Mouse (Mus musculus): ENCODE results near the gene Serpina3f. TPM values are rescaled to one million over a fixed set of nuclear protein-coding genes. Genes with fewer than 3 reads are reported as not detected.

The Serpina3f gene
- total and polyA plus RNA-seq, 3 experiments = not detected

DNA sequence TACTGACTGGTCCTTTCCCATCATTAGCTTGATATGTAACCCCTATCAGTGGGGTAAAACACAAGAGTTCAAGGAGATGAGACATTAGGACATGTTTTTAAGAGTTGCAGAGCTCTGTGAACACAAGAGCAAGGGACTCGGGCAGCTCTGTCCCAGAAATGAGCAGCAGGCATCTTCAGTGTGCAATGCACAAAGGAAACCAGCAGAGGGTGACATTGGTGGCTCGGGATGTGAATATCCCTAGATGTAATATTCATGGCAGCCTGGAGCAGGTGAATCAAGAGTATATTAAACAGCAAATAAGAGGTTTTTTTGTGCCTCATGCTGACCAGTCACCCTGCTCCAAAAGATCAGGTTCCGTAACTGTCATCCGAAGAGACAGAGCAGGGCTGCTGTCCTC lies 5.2 kb upstream of the Serpina3f start:
- DNase-seq (ENCODE audit: low read depth, low spot score) = no peak
- H3K9ac ChIP-seq (ENCODE audit: control insufficient read depth, low read depth, low read length, poor library complexity, severe bottlenecking) = no peak overlapping the region
- no peaks in the 10 kb centered on the region for H3K36me3 ChIP-seq (ENCODE audit: control insufficient read depth in 1 of 2, insufficient read depth in 2 of 2, low read length in 2 of 2)
- no peak overlapping the region for H3K27ac ChIP-seq (ENCODE audit: control insufficient read depth, low read depth, low read length)
- H3K79me2 ChIP-seq (ENCODE audit: control insufficient read depth, insufficient read depth, low read length, poor library complexity) = no peaks in the 10 kb centered on the region
- TF ChIP-seq ZKSCAN1 (IDR thresholded peaks at IDR 0.05; ENCODE audit: low read depth, low read length) (no peak), CTCF (IDR thresholded peaks at IDR 0.05 in 2 of 3, conservative IDR thresholded peaks at IDR 0.05 in 1 of 3; ENCODE audit: control insufficient read depth in 1 of 3, insufficient read depth in 1 of 3, low read depth in 2 of 3, low read length in 3 of 3, poor library complexity in 1 of 3, severe bottlenecking in 1 of 3) (peak in 1 of 3 experiments; percentile 8; a peak in 1 of 6 replicates)
- no peak overlapping the region for H3K4me3 ChIP-seq (ENCODE audit: control insufficient read depth in 1 of 2, insufficient read depth in 1 of 2, low read depth in 2 of 2, low read length in 2 of 2)
- H3K4me1 ChIP-seq (ENCODE audit: control insufficient read depth in 1 of 2, insufficient read depth in 2 of 2, low read length in 2 of 2) = no peaks in the 10 kb centered on the region
- H3K27me3 ChIP-seq (ENCODE audit: control insufficient read depth in 1 of 2, insufficient read depth in 2 of 2, low read length in 2 of 2) = no peaks in the 10 kb centered on the region
- no peaks in the 10 kb centered on the region; the same call in 1 of the 2 replicates for H3K9me3 ChIP-seq (replicated peaks; ENCODE audit: insufficient read depth, low read length)

DNA sequence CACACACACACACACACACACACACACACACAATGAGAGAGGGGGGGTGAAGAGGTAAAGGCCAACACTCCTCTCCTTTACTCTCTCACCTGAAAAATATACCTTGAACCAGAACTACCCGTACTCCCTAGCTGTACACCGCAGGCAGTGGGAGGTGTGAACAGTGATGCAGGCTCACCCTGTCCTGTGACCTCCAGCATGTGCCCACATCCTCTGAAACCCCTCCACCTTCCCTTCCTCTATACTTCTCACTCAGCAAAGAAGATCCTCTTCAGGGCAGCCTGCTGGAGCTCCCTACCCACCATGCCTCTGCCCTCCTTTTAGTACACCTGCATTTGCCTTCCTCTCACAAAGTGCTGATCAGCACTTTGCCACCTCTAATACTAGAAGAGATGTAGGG lies 4.5 kb upstream of the Serpina3f start:
- TF ChIP-seq TBP (IDR thresholded peaks at IDR 0.05; ENCODE audit: low read depth, low read length) (no peak), CHD2 (IDR thresholded peaks at IDR 0.05; ENCODE audit: low read length) (no peak), RCOR1 (IDR thresholded peaks at IDR 0.05; ENCODE audit: low read depth, low read length) (no peak), ZMIZ1 (IDR thresholded peaks at IDR 0.05; ENCODE audit: low read depth, low read length) (no peak), MEF2A (IDR thresholded peaks at IDR 0.05; ENCODE audit: extremely low read depth, insufficient replicate concordance, low read depth, low read length, poor library complexity, severe bottlenecking) (no peak), CTCF (IDR thresholded peaks at IDR 0.05 in 2 of 3, conservative IDR thresholded peaks at IDR 0.05 in 1 of 3; ENCODE audit: control insufficient read depth in 1 of 3, insufficient read depth in 1 of 3, low read depth in 2 of 3, low read length in 3 of 3, poor library complexity in 1 of 3, severe bottlenecking in 1 of 3) (no peak), POLR2AphosphoS2 (IDR thresholded peaks at IDR 0.05; ENCODE audit: low read length) (no peak), UBTF (IDR thresholded peaks at IDR 0.05; ENCODE audit: borderline replicate concordance, insufficient read depth, low read depth, low read length) (no peak), RAD21 (IDR thresholded peaks at IDR 0.05; ENCODE audit: low read depth, low read length) (no peak)
- no peaks in the 10 kb centered on the region for H3K36me3 ChIP-seq (ENCODE audit: control insufficient read depth in 1 of 2, insufficient read depth in 2 of 2, low read length in 2 of 2)
- DNase-seq (ENCODE audit: low read depth, low spot score) = no peak
- no peak overlapping the region for H3K9ac ChIP-seq (ENCODE audit: control insufficient read depth, low read depth, low read length, poor library complexity, severe bottlenecking)
- H3K9me3 ChIP-seq (replicated peaks; ENCODE audit: insufficient read depth, low read length) = no peaks in the 10 kb centered on the region; the same call in 1 of the 2 replicates
- H3K27me3 ChIP-seq (ENCODE audit: control insufficient read depth in 1 of 2, insufficient read depth in 2 of 2, low read length in 2 of 2) = no peaks in the 10 kb centered on the region
- no peak overlapping the region for H3K27ac ChIP-seq (ENCODE audit: control insufficient read depth, low read depth, low read length)
- H3K4me3 ChIP-seq (ENCODE audit: control insufficient read depth in 1 of 2, insufficient read depth in 1 of 2, low read depth in 2 of 2, low read length in 2 of 2) = no peak overlapping the region
- H3K4me1 ChIP-seq (ENCODE audit: control insufficient read depth in 1 of 2, insufficient read depth in 2 of 2, low read length in 2 of 2) = no peaks in the 10 kb centered on the region
- H3K79me2 ChIP-seq (ENCODE audit: control insufficient read depth, insufficient read depth, low read length, poor library complexity) = no peaks in the 10 kb centered on the region

DNA sequence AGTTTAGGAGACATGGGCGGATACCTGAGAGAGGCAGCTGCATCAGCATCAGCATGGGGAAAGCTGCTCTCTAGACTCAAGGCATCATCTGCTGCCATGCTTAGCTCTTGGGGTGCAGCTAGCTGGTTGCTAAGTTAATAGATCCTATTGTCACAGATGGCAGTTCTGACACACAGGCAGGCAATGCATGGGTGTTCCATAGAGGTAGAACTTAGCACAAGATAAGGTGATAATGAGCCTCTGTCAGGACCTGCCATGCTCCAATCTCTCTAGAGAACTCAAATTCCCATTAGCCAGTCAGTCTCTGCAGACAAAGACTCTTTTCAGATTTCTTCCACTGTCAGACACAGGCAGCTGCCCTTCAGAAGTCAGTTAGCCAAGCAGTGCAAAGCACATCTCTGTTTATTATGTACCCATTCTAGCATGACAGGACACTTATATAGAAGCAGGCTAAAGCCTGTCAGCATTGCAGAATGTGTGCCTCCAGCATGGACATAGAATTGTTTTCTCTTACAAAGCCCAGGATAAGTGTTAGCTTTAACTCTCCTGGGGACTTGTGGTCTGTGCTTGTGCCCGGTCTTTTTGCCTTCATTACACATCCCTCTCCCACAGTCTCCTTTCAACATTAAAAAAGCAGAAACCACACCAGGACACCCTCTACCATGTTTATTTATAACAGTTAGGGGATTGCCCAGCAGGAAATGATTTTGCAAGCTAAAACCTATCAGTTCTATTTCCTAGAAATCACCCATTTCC lies 477 bp upstream of the Serpina3f start:
- Histone ChIP-seq H3K4me1 (ENCODE audit: control insufficient read depth in 1 of 2, insufficient read depth in 2 of 2, low read length in 2 of 2) (no peaks in the 10 kb centered on the region), H3K79me2 (ENCODE audit: control insufficient read depth, insufficient read depth, low read length, poor library complexity) (no peaks in the 10 kb centered on the region), H3K4me3 (ENCODE audit: control insufficient read depth in 1 of 2, insufficient read depth in 1 of 2, low read depth in 2 of 2, low read length in 2 of 2) (no peak overlapping the region), H3K27ac (ENCODE audit: control insufficient read depth, low read depth, low read length) (no peak overlapping the region), H3K27me3 (ENCODE audit: control insufficient read depth in 1 of 2, insufficient read depth in 2 of 2, low read length in 2 of 2) (no peaks in the 10 kb centered on the region), H3K36me3 (ENCODE audit: control insufficient read depth in 1 of 2, insufficient read depth in 2 of 2, low read length in 2 of 2) (no peaks in the 10 kb centered on the region), H3K9me3 (replicated peaks; ENCODE audit: insufficient read depth, low read length) (no peaks in the 10 kb centered on the region; the same call in 1 of the 2 replicates), H3K9ac (ENCODE audit: control insufficient read depth, low read depth, low read length, poor library complexity, severe bottlenecking) (no peak overlapping the region)
- TF ChIP-seq ELF1 (IDR thresholded peaks at IDR 0.05; ENCODE audit: low read depth, low read length) (no peak), CHD1 (IDR thresholded peaks at IDR 0.05; ENCODE audit: low read depth, low read length) (no peak), RCOR1 (IDR thresholded peaks at IDR 0.05; ENCODE audit: low read depth, low read length) (no peak), TCF12 (IDR thresholded peaks at IDR 0.05; ENCODE audit: low read depth, low read length) (no peak), MAZ (IDR thresholded peaks at IDR 0.05; ENCODE audit: low read depth, low read length) (no peak), KAT2A (conservative IDR thresholded peaks at IDR 0.05; ENCODE audit: low read depth, low read length) (no peak), E2F4 (IDR thresholded peaks at IDR 0.05; ENCODE audit: borderline replicate concordance, low read depth, low read length) (no peak), NELFE (IDR thresholded peaks at IDR 0.05; ENCODE audit: low read depth, low read length) (no peak), POLR2AphosphoS5 (IDR thresholded peaks at IDR 0.05; ENCODE audit: borderline replicate concordance, low read depth, low read length) (no peak), TAL1 (IDR thresholded peaks at IDR 0.05; ENCODE audit: low read length) (no peak), NRF1 (IDR thresholded peaks at IDR 0.05; ENCODE audit: insufficient read depth, low read depth, low read length, poor library complexity, severe bottlenecking) (no peak)
- DNase-seq (ENCODE audit: low read depth, low spot score) = no peak

Measured in MEL (cell line).